Mouse (Mus musculus) midbrain, embryonic 12.5 days (tissue): Measurements from ENCODE around the gene Arhgef2. TPM values are rescaled to one million over a fixed set of nuclear protein-coding genes. Genes with fewer than 3 reads are reported as not detected.
A peak's percentile ranks its signal among the peaks of the same experiment; 100 is the strongest.
"Not testable (repeated sequence)": the region's sequence is repeated elsewhere in the genome, so short reads cannot be mapped to it uniquely, and the experiment has no call there.

Source experiments
- ATAC-seq: fragments of 200-750 bp; cut with Nextera tagmentation; 2 replicates; pipeline ENCODE4 v1.8.0; 2017; ENCODE audit warnings: low read depth, moderate TSS enrichment, moderate library complexity; ENCODE audit not compliant: low FRiP score
- H3K27ac ChIP-seq: fragments of 300-500 bp; sonication (generic); replicated peaks from 2 replicates; pipeline ENCODE4 v1.5.1; 2016; ENCODE audit warnings: mild to moderate bottlenecking
- H3K27me3 ChIP-seq: fragments of 300-500 bp; sonication (generic); 2 replicates; pipeline ENCODE4 v1.6.1; 2016; ENCODE audit warnings: mild to moderate bottlenecking
- H3K36me3 ChIP-seq: fragments of 300-500 bp; sonication (generic); 2 replicates; pipeline ENCODE4 v1.6.1; 2016
- H3K4me1 ChIP-seq: fragments of 300-500 bp; sonication (generic); 2 replicates; pipeline ENCODE4 v1.6.1; 2016
- H3K4me2 ChIP-seq: fragments of 300-500 bp; sonication (generic); replicated peaks from 2 replicates; pipeline ENCODE4 v1.6.1; 2016; ENCODE audit warnings: mild to moderate bottlenecking, moderate library complexity
- H3K4me3 ChIP-seq: fragments of 300-500 bp; sonication (generic); 2 replicates; pipeline ENCODE4 v1.5.1; 2016; ENCODE audit warnings: mild to moderate bottlenecking
- H3K9ac ChIP-seq: fragments of 300-500 bp; sonication (generic); replicated peaks from 2 replicates; pipeline ENCODE4 v1.6.1; 2016; ENCODE audit warnings: mild to moderate bottlenecking, moderate library complexity
- H3K9me3 ChIP-seq: fragments of 300-500 bp; sonication (generic); 2 replicates; pipeline ENCODE4 v1.6.1; 2016; ENCODE audit warnings: mild to moderate bottlenecking
- WGBS: fragments of 180-500 bp; shearing (Covaris S2); methylation state at CpG from one replicate; pipeline ENCODE4 v1.1.7; 2016; 5-methylcytosine and 5-hydroxymethylcytosine counted together
- polyA plus RNA-seq: library from polyadenylated mRNA; unstranded; fragments of >200 nt; fragmentation: Nextera tagmentation; extraction: Ambion mirVana; gene quantifications from 2 replicates; pipeline ENCODE4 v1.2.1, GENCODE M21; 2016

Arhgef2 gene
- polyA plus RNA-seq, result 143 and 150 TPM in 2 replicates

- Histone ChIP-seq H3K4me1 (peaks cover 10% of the 10 kb centered on the region), H3K4me2 (peak within 1 kb of the TSS; percentile 57; the same call in 1 of the 2 replicates), H3K27me3 (peaks cover 15% of the 10 kb centered on the region; the same call in 1 of the 2 replicates)
- not testable (repeated sequence) for H3K36me3 ChIP-seq, H3K9me3 ChIP-seq, H3K4me3 ChIP-seq, ATAC-seq, H3K9ac ChIP-seq, H3K27ac ChIP-seq
- WGBS, result 96% methylated on average over 2 of the region's 2 CpGs
Measured at GRCm38 (mm10) chr3:88605666-88606065, at the start of gene Arhgef2. TSS of gene Arhgef2 (plus strand) at chr3:88605966.

GRCm38 (mm10) chr3:88556616-88557015 lies 49.1 kb upstream of the Arhgef2 start:
- Histone ChIP-seq H3K27me3 (no peaks in the 10 kb centered on the region), H3K36me3 (peaks cover 62% of the 10 kb centered on the region), H3K4me3 (no peak overlapping the region), H3K4me2 (no peak overlapping the region), H3K9ac (no peak overlapping the region), H3K4me1 (peaks cover 23% of the 10 kb centered on the region), H3K27ac (no peak overlapping the region), H3K9me3 (no peaks in the 10 kb centered on the region)
- no peak for ATAC-seq
- 92% methylated on average over 8 of the region's 8 CpGs for WGBS

GRCm38 (mm10) chr3:88559596-88559995 lies 46.2 kb upstream of the Arhgef2 start:
- Histone ChIP-seq H3K9me3 (no peaks in the 10 kb centered on the region), H3K4me1 (peaks cover 20% of the 10 kb centered on the region), H3K27ac (no peak overlapping the region), H3K27me3 (no peaks in the 10 kb centered on the region), H3K36me3 (peaks cover 92% of the 10 kb centered on the region), H3K4me2 (no peak overlapping the region), H3K9ac (no peak overlapping the region), H3K4me3 (no peak overlapping the region)
- ATAC-seq, result no peak
- WGBS, result 95% methylated on average over 9 of the region's 9 CpGs

- Histone ChIP-seq H3K4me2 (no peak overlapping the region), H3K4me1 (peaks cover 7% of the 10 kb centered on the region; the same call in 1 of the 2 replicates), H3K27ac (peak overlapping the region; percentile 30; the same call in 1 of the 2 replicates), H3K36me3 (peaks cover 99% of the 10 kb centered on the region), H3K4me3 (no peak overlapping the region), H3K9me3 (no peaks in the 10 kb centered on the region), H3K27me3 (no peaks in the 10 kb centered on the region), H3K9ac (no peak overlapping the region)
- peak; percentile 49; the same call in 1 of the 2 replicates for ATAC-seq
- WGBS, result 67% methylated on average over 4 of the region's 4 CpGs
Measured at GRCm38 (mm10) chr3:88561989-88562388, 43.8 kb upstream of the Arhgef2 start.

GRCm38 (mm10) chr3:88563442-88563841 lies 42.3 kb upstream of the Arhgef2 start:
- Histone ChIP-seq H3K4me3 (no peak overlapping the region), H3K9me3 (no peaks in the 10 kb centered on the region), H3K27me3 (no peaks in the 10 kb centered on the region), H3K4me2 (no peak overlapping the region), H3K36me3 (peaks cover 99% of the 10 kb centered on the region), H3K27ac (no peak overlapping the region), H3K4me1 (peaks cover 7% of the 10 kb centered on the region; the same call in 1 of the 2 replicates), H3K9ac (no peak overlapping the region)
- no peak; the same call in 1 of the 2 replicates for ATAC-seq
- WGBS, result 59% methylated on average over 4 of the region's 4 CpGs

- 93% methylated on average over 7 of the region's 7 CpGs for WGBS
- Histone ChIP-seq H3K9ac (no peak overlapping the region), H3K4me3 (no peak overlapping the region), H3K36me3 (peaks cover 99% of the 10 kb centered on the region), H3K4me1 (peaks cover 7% of the 10 kb centered on the region; the same call in 1 of the 2 replicates), H3K27me3 (no peaks in the 10 kb centered on the region), H3K27ac (no peak overlapping the region), H3K4me2 (no peak overlapping the region), H3K9me3 (no peaks in the 10 kb centered on the region)
- no peak for ATAC-seq
Measured at GRCm38 (mm10) chr3:88563966-88564365, 41.8 kb upstream of the Arhgef2 start.

- Histone ChIP-seq H3K9me3 (no peaks in the 10 kb centered on the region), H3K9ac (no peak overlapping the region), H3K27me3 (no peaks in the 10 kb centered on the region), H3K27ac (no peak overlapping the region), H3K4me2 (no peak overlapping the region), H3K4me1 (peaks cover 7% of the 10 kb centered on the region; the same call in 1 of the 2 replicates), H3K36me3 (peaks cover 97% of the 10 kb centered on the region), H3K4me3 (no peak overlapping the region)
- 89% methylated on average over 3 of the region's 3 CpGs for WGBS
- no peak for ATAC-seq
Measured at GRCm38 (mm10) chr3:88566116-88566515, 39.6 kb upstream of the Arhgef2 start.

GRCm38 (mm10) chr3:88566536-88567061 lies 39.2 kb upstream of the Arhgef2 start:
- ATAC-seq, result no peak
- no peak overlapping the region for H3K4me2 ChIP-seq
- H3K27me3 ChIP-seq, result no peaks in the 10 kb centered on the region
- no peaks in the 10 kb centered on the region for H3K9me3 ChIP-seq
- H3K9ac ChIP-seq, result no peak overlapping the region
- H3K27ac ChIP-seq, result no peak overlapping the region
- no peak overlapping the region for H3K4me3 ChIP-seq
- peaks cover 93% of the 10 kb centered on the region for H3K36me3 ChIP-seq
- peaks cover 7% of the 10 kb centered on the region; the same call in 1 of the 2 replicates for H3K4me1 ChIP-seq
- WGBS, result 90% methylated on average over 4 of the region's 4 CpGs

GRCm38 (mm10) chr3:88567892-88568291 lies 37.9 kb upstream of the Arhgef2 start:
- Histone ChIP-seq H3K27me3 (no peaks in the 10 kb centered on the region), H3K9ac (no peak overlapping the region), H3K4me2 (no peak overlapping the region), H3K9me3 (no peaks in the 10 kb centered on the region), H3K4me1 (no peaks in the 10 kb centered on the region), H3K4me3 (no peak overlapping the region), H3K36me3 (peaks cover 80% of the 10 kb centered on the region), H3K27ac (no peak overlapping the region)
- ATAC-seq, result no peak
- 96% methylated on average over 6 of the region's 6 CpGs for WGBS

- Histone ChIP-seq H3K9me3 (no peaks in the 10 kb centered on the region), H3K4me2 (no peak overlapping the region), H3K9ac (no peak overlapping the region), H3K36me3 (peaks cover 73% of the 10 kb centered on the region), H3K4me1 (no peaks in the 10 kb centered on the region), H3K27me3 (no peaks in the 10 kb centered on the region), H3K27ac (no peak overlapping the region), H3K4me3 (no peak overlapping the region)
- WGBS, result 97% methylated on average over 2 of the region's 2 CpGs
- ATAC-seq, result no peak
Measured at GRCm38 (mm10) chr3:88568615-88569014, 37.2 kb upstream of the Arhgef2 start.

GRCm38 (mm10) chr3:88569093-88569492 lies 36.7 kb upstream of the Arhgef2 start:
- WGBS, result 96% methylated on average over 2 of the region's 2 CpGs
- H3K27ac ChIP-seq, result no peak overlapping the region
- peaks cover 68% of the 10 kb centered on the region for H3K36me3 ChIP-seq
- H3K4me2 ChIP-seq, result no peak overlapping the region
- H3K9ac ChIP-seq, result no peak overlapping the region
- no peak for ATAC-seq
- H3K4me3 ChIP-seq, result no peak overlapping the region
- no peaks in the 10 kb centered on the region for H3K27me3 ChIP-seq
- no peaks in the 10 kb centered on the region for H3K4me1 ChIP-seq
- H3K9me3 ChIP-seq, result no peaks in the 10 kb centered on the region

- WGBS, result 90% methylated on average over 5 of the region's 5 CpGs
- H3K36me3 ChIP-seq, result peaks cover 62% of the 10 kb centered on the region
- no peak overlapping the region for H3K27ac ChIP-seq
- H3K4me2 ChIP-seq, result no peak overlapping the region
- H3K9me3 ChIP-seq, result no peaks in the 10 kb centered on the region
- H3K27me3 ChIP-seq, result no peaks in the 10 kb centered on the region
- H3K4me3 ChIP-seq, result no peak overlapping the region
- no peaks in the 10 kb centered on the region for H3K4me1 ChIP-seq
- no peak for ATAC-seq
- no peak overlapping the region for H3K9ac ChIP-seq
Measured at GRCm38 (mm10) chr3:88569694-88570093, 36.1 kb upstream of the Arhgef2 start.

GRCm38 (mm10) chr3:88570341-88570740 lies 35.4 kb upstream of the Arhgef2 start:
- Histone ChIP-seq H3K4me3 (no peak overlapping the region), H3K4me2 (no peak overlapping the region), H3K27me3 (no peaks in the 10 kb centered on the region), H3K4me1 (no peaks in the 10 kb centered on the region), H3K27ac (no peak overlapping the region), H3K36me3 (peaks cover 56% of the 10 kb centered on the region), H3K9me3 (no peaks in the 10 kb centered on the region), H3K9ac (no peak overlapping the region)
- ATAC-seq, result no peak
- 97% methylated on average over 10 of the region's 10 CpGs for WGBS
